In genomic region chr17:20965421-20965820, GRCm38 (mm10) we compare ENCODE assay signal across 29 mouse cellular contexts. TPM values are rescaled to one million over a fixed set of nuclear protein-coding genes. Genes with fewer than 3 reads are reported as not detected.
DNase-seq lines count a peak whose midpoint lies in the region; ATAC-seq and TF ChIP-seq lines count a peak whose summit lies in the region.
"Had no signal": no experiment of that assay in that cellular context is flagged by ENCODE, and none has a peak within 500 bp of the region (broad histone marks: within the 10 kb centered on the region; RNA-seq: fewer than 3 reads in every experiment).

No protein-coding gene starts in this region.

- ATAC-seq in midbrain, embryonic 11.5 days (ENCODE audit: low FRiP score): peak; percentile 39; the same call in 1 of the 2 replicates
- no peak for ATAC-seq in midbrain, embryonic 13.5 days
- ATAC-seq in heart, postnatal 0 days (ENCODE audit: insufficient read depth, low read depth): 0 out of 2 replicates have a peak, but pooled peaks have one; percentile 20
- ATAC-seq: forebrain, embryonic 16.5 days; inflammation-experienced regulatory T-cells, adult 6 months; liver, embryonic 12.5 days had no signal

- H3K27ac ChIP-seq in midbrain, embryonic 11.5 days (ENCODE audit: low read depth, low read length): no peak overlapping the region
- no peak overlapping the region for H3K27ac ChIP-seq in midbrain, embryonic 13.5 days
- H3K27ac ChIP-seq in heart, postnatal 0 days (ENCODE audit: low read depth): no peak overlapping the region
- H3K27ac ChIP-seq: hindbrain, embryonic 10.5 days; limb, embryonic 12.5 days; liver, embryonic 12.5 days had no signal

- no peaks in the 10 kb centered on the region for H3K27me3 ChIP-seq in midbrain, embryonic 11.5 days (ENCODE audit: control insufficient read depth, insufficient read depth, low read length)
- H3K27me3 ChIP-seq in midbrain, embryonic 13.5 days: no peaks in the 10 kb centered on the region
- no peaks in the 10 kb centered on the region for H3K27me3 ChIP-seq in heart, postnatal 0 days (ENCODE audit: control insufficient read depth, insufficient read depth, low read length)
- H3K27me3 ChIP-seq: limb, embryonic 12.5 days; liver, embryonic 12.5 days had no signal

- H3K4me3 ChIP-seq in midbrain, embryonic 11.5 days (ENCODE audit: low read depth, low read length): no peak overlapping the region
- no peak overlapping the region for H3K4me3 ChIP-seq in midbrain, embryonic 13.5 days (replicated peaks)
- H3K4me3 ChIP-seq in heart, postnatal 0 days (ENCODE audit: low read depth, low read length): no peak overlapping the region
- H3K4me3 ChIP-seq: hindbrain, embryonic 10.5 days; limb, embryonic 12.5 days; liver, embryonic 12.5 days; myocyte had no signal

- no peak for TF ChIP-seq CTCF in heart, postnatal 0 days (IDR thresholded peaks at IDR 0.05; ENCODE audit: low read depth)

- no peak for TF ChIP-seq EP300 in heart, postnatal 0 days (IDR thresholded peaks at IDR 0.05; ENCODE audit: low read depth)

- no peak overlapping the region for H3K9ac ChIP-seq in midbrain, embryonic 11.5 days (ENCODE audit: low read length)
- no peak overlapping the region for H3K9ac ChIP-seq in midbrain, embryonic 13.5 days (replicated peaks)
- no peak overlapping the region for H3K9ac ChIP-seq in heart, postnatal 0 days (replicated peaks; ENCODE audit: low read depth, low read length)
- H3K9ac ChIP-seq: limb, embryonic 12.5 days; liver, embryonic 12.5 days had no signal

- 98% methylated on average over 4 of the region's 4 CpGs for WGBS in midbrain, embryonic 11.5 days
- 88% methylated on average over 4 of the region's 4 CpGs for WGBS in midbrain, embryonic 13.5 days
- WGBS in heart, postnatal 0 days: 75% methylated on average over 4 of the region's 4 CpGs

- H3K36me3 ChIP-seq in midbrain, embryonic 11.5 days (ENCODE audit: control insufficient read depth, insufficient read depth, low read length): peaks cover 45% of the 10 kb centered on the region
- peaks cover 92% of the 10 kb centered on the region for H3K36me3 ChIP-seq in midbrain, embryonic 13.5 days
- peaks cover 83% of the 10 kb centered on the region for H3K36me3 ChIP-seq in heart, postnatal 0 days (replicated peaks; ENCODE audit: control insufficient read depth, insufficient read depth, low read length)

- H3K9me3 ChIP-seq in midbrain, embryonic 11.5 days (ENCODE audit: control insufficient read depth, low read length): no peaks in the 10 kb centered on the region
- no peaks in the 10 kb centered on the region for H3K9me3 ChIP-seq in midbrain, embryonic 13.5 days
- no peaks in the 10 kb centered on the region for H3K9me3 ChIP-seq in heart, postnatal 0 days (replicated peaks; ENCODE audit: control insufficient read depth, low read length)
- H3K9me3 ChIP-seq: hindbrain, embryonic 10.5 days; limb, embryonic 12.5 days; liver, embryonic 12.5 days had no signal

- no peaks in the 10 kb centered on the region for H3K4me1 ChIP-seq in midbrain, embryonic 11.5 days (ENCODE audit: control insufficient read depth, insufficient read depth, low read length)
- no peaks in the 10 kb centered on the region for H3K4me1 ChIP-seq in midbrain, embryonic 13.5 days (replicated peaks)
- H3K4me1 ChIP-seq in heart, postnatal 0 days (ENCODE audit: control insufficient read depth, insufficient read depth): no peaks in the 10 kb centered on the region
- H3K4me1 ChIP-seq: hindbrain, embryonic 10.5 days; limb, embryonic 12.5 days; liver, embryonic 12.5 days had no signal

- intact Hi-C loops in gastrocnemius, postnatal 14 days (cut with DNase I; ENCODE audit: low total_unique reads): no loop called here
- intact Hi-C loops in left cerebral cortex, postnatal 14 days (cut with DNase I): no loop called here

- no peak overlapping the region for H3K4me2 ChIP-seq in midbrain, embryonic 11.5 days
- H3K4me2 ChIP-seq in midbrain, embryonic 13.5 days (replicated peaks): no peak overlapping the region
- no peak overlapping the region for H3K4me2 ChIP-seq in heart, postnatal 0 days (ENCODE audit: low read depth, low read length)
- H3K4me2 ChIP-seq: limb, embryonic 12.5 days; liver, embryonic 12.5 days had no signal

- peak; percentile 23 for DNase-seq in gastrocnemius, postnatal 14 days
- DNase-seq in gastrocnemius, postnatal 10 days: no peak
- DNase-seq in midbrain, embryonic 11.5 days (ENCODE audit: low spot score, missing footprints): no peak
- peak; percentile 40 for DNase-seq in heart, adult 8-10 months (ENCODE audit: low spot score)
- no peak for DNase-seq in heart, postnatal 0 days (ENCODE audit: low spot score)
- DNase-seq in left cerebral cortex, postnatal 14 days (ENCODE audit: low spot score in 2 of 2): no peak
- DNase-seq in retina, embryonic 14.5 days (ENCODE audit: low spot score): no peak
- DNase-seq: cerebellum, adult 2 months; cerebellum, postnatal 36 days; kidney, adult 8-10 months; kidney, postnatal 4 days; layer of hippocampus, adult 9-11 months; lung, adult 2 months; lung, postnatal 4 days; retina, postnatal 1 day; thymus, adult 2 months had no signal

RNA-seq across cellular contexts. Expression of gene Ppp2r1a, which starts 20.3 kb away (rescaled TPM):
- 100 to 1,000 TPM; 124 to 125 TPM for total RNA-seq in gastrocnemius, postnatal 14 days (2021)
- 100 to 1,000 TPM; 137 to 146 TPM for total RNA-seq in gastrocnemius, postnatal 10 days (2021)
- polyA plus RNA-seq in midbrain, embryonic 11.5 days (2014; fragmentation: Nextera tagmentation; extraction: Ambion mirVana): 542 and 558 TPM in 2 replicates
- 636 and 655 TPM in 2 replicates for polyA plus RNA-seq in midbrain, embryonic 13.5 days (2015; fragmentation: Nextera tagmentation; extraction: Ambion mirVana)
- total RNA-seq in heart, adult 8-10 months (2022): 100 to 1,000 TPM; 165 to 207 (median 192) TPM
- 323 and 403 TPM in 2 replicates for total RNA-seq in heart, postnatal 0 days (2014; rRNA removed; ENCODE audit: low replicate concordance)
- polyA plus RNA-seq in heart, postnatal 0 days (2015; fragmentation: Nextera tagmentation; extraction: Ambion mirVana): 264 and 279 TPM in 2 replicates
- 100 to 1,000 TPM; 719 to 758 TPM for total RNA-seq in left cerebral cortex, postnatal 14 days (2021)

RNA-seq across cellular contexts. Expression of gene Vmn1r233, which starts 30.8 kb away (rescaled TPM):
- not detected for total RNA-seq in gastrocnemius, postnatal 14 days (2021)
- not detected for total RNA-seq in gastrocnemius, postnatal 10 days (2021)
- not detected in 2 replicates for polyA plus RNA-seq in midbrain, embryonic 11.5 days (2014; fragmentation: Nextera tagmentation; extraction: Ambion mirVana)
- not detected in 2 replicates for polyA plus RNA-seq in midbrain, embryonic 13.5 days (2015; fragmentation: Nextera tagmentation; extraction: Ambion mirVana)
- not detected for total RNA-seq in heart, adult 8-10 months (2022)
- not detected in 2 replicates for total RNA-seq in heart, postnatal 0 days (2014; rRNA removed; ENCODE audit: low replicate concordance)
- not detected in 2 replicates for polyA plus RNA-seq in heart, postnatal 0 days (2015; fragmentation: Nextera tagmentation; extraction: Ambion mirVana)
- total RNA-seq in left cerebral cortex, postnatal 14 days (2021): not detected
- total RNA-seq: adrenal gland, adult 18-20 months; adrenal gland, postnatal 4 days; gastrocnemius, adult 8-10 months; neutrophil, adult 5-6 weeks had no signal
- polyA plus RNA-seq: cerebellum, adult 2 months; forebrain, embryonic 16.5 days; hindbrain, embryonic 10.5 days; limb, embryonic 12.5 days; liver, embryonic 12.5 days; lung, adult 2 months; myocyte; stomach, embryonic 16.5 days; thymus, adult 2 months; urinary bladder, adult 2 months had no signal

RNA-seq across cellular contexts. Expression of gene Zfp160, which starts 43.3 kb away (rescaled TPM):
- total RNA-seq in gastrocnemius, postnatal 14 days (2021): 1 to 10 TPM; 6.4 to 7.9 TPM
- total RNA-seq in gastrocnemius, postnatal 10 days (2021): 10 to 100 TPM in 1 of 2 experiments, 1 to 10 TPM in 1; 8.2 to 12.7 TPM
- 15.9 and 18.5 TPM in 2 replicates for polyA plus RNA-seq in midbrain, embryonic 11.5 days (2014; fragmentation: Nextera tagmentation; extraction: Ambion mirVana)
- 19.4 and 21.2 TPM in 2 replicates for polyA plus RNA-seq in midbrain, embryonic 13.5 days (2015; fragmentation: Nextera tagmentation; extraction: Ambion mirVana)
- total RNA-seq in heart, adult 8-10 months (2022): 10 to 100 TPM in 2 of 4 experiments, 1 to 10 TPM in 2; 6.8 to 10.6 (median 8.7) TPM
- 3.6 and 12.7 TPM in 2 replicates for total RNA-seq in heart, postnatal 0 days (2014; rRNA removed; ENCODE audit: low replicate concordance)
- 8.7 and 8.9 TPM in 2 replicates for polyA plus RNA-seq in heart, postnatal 0 days (2015; fragmentation: Nextera tagmentation; extraction: Ambion mirVana)
- 10 to 100 TPM; 19.0 to 21.2 TPM for total RNA-seq in left cerebral cortex, postnatal 14 days (2021)

RNA-seq across cellular contexts. Expression of gene Vmn1r232, which starts 45.9 kb away (rescaled TPM):
- total RNA-seq in gastrocnemius, postnatal 14 days (2021): not detected
- not detected for total RNA-seq in gastrocnemius, postnatal 10 days (2021)
- not detected in 2 replicates for polyA plus RNA-seq in midbrain, embryonic 11.5 days (2014; fragmentation: Nextera tagmentation; extraction: Ambion mirVana)
- polyA plus RNA-seq in midbrain, embryonic 13.5 days (2015; fragmentation: Nextera tagmentation; extraction: Ambion mirVana): not detected in 2 replicates
- total RNA-seq in heart, adult 8-10 months (2022): not detected
- total RNA-seq in heart, postnatal 0 days (2014; rRNA removed; ENCODE audit: low replicate concordance): not detected in 2 replicates
- not detected in 2 replicates for polyA plus RNA-seq in heart, postnatal 0 days (2015; fragmentation: Nextera tagmentation; extraction: Ambion mirVana)
- total RNA-seq in left cerebral cortex, postnatal 14 days (2021): not detected
- total RNA-seq: adrenal gland, adult 18-20 months; adrenal gland, postnatal 4 days; gastrocnemius, adult 8-10 months; neutrophil, adult 5-6 weeks had no signal
- polyA plus RNA-seq: cerebellum, adult 2 months; forebrain, embryonic 16.5 days; hindbrain, embryonic 10.5 days; inflammation-experienced regulatory T-cells, adult 6 months; limb, embryonic 12.5 days; liver, embryonic 12.5 days; lung, adult 2 months; myocyte; stomach, embryonic 16.5 days; thymus, adult 2 months; urinary bladder, adult 2 months had no signal

Comparison
In these comparisons a context has a peak if more than half of its experiments do, and no peak if none do; other contexts are left out.
1. DNase-seq: peak in gastrocnemius, postnatal 14 days (single experiment) and heart, adult 8-10 months (single experiment); none in gastrocnemius, postnatal 10 days (single experiment), midbrain, embryonic 11.5 days (single experiment), heart, postnatal 0 days (single experiment), left cerebral cortex, postnatal 14 days (0 of 2) and retina, embryonic 14.5 days (single experiment).